Mouse (Mus musculus) liver, embryonic 14.5 days (tissue): ENCODE measurements around the gene Kbtbd8. TPM values are rescaled to one million over a fixed set of nuclear protein-coding genes. Genes with fewer than 3 reads are reported as not detected.

ENCODE experiments used
- ATAC-seq: fragments of 200-750 bp; cut with Nextera tagmentation; 2 replicates; pipeline ENCODE4 v1.8.0; 2017; ENCODE audit warnings: moderate number of reproducible peaks, mild to moderate bottlenecking, moderate library complexity; ENCODE audit not compliant: insufficient read depth
- DNase-seq, 3 experiments: peaks; one replicate each; pipeline ENCODE4 v3.0.0-alpha.2; 2012 to 2013; ENCODE audit warnings: low read depth in 3 of 3, low spot score in 3 of 3
- H3K27ac ChIP-seq: fragments of 300-500 bp; sonication (generic); 2 replicates; pipeline ENCODE4 v1.5.1; 2014; ENCODE audit warnings: moderate library complexity, mild to moderate bottlenecking, control low read depth, inconsistent platforms
- H3K27me3 ChIP-seq: fragments of 300-500 bp; sonication (generic); 2 replicates; pipeline ENCODE4 v1.6.1; 2014; ENCODE audit warnings: mild to moderate bottlenecking, low read length, moderate library complexity; ENCODE audit not compliant: control insufficient read depth, insufficient read depth
- H3K36me3 ChIP-seq: fragments of 300-500 bp; sonication (generic); replicated peaks from 2 replicates; pipeline ENCODE4 v1.6.1; 2014; ENCODE audit warnings: low read depth; ENCODE audit not compliant: control insufficient read depth, insufficient read depth
- H3K4me1 ChIP-seq, 2 experiments: fragments of 200-500 bp in 1 of 2; fragments of 300-500 bp in 1 of 2; sonication (generic) in 1 of 2; replicated peaks; 2 replicates each; pipeline ENCODE4 v1.6.1; 2012 to 2014; ENCODE audit warnings: antibody characterized with exemption in 1 of 2, inconsistent platforms in 1 of 2, low read length in 1 of 2; ENCODE audit not compliant: control insufficient read depth in 2 of 2, insufficient read depth in 2 of 2
- H3K4me2 ChIP-seq: fragments of 300-500 bp; sonication (generic); 2 replicates; pipeline ENCODE4 v1.6.1; 2014; ENCODE audit warnings: low read depth, mild to moderate bottlenecking, control low read depth, moderate library complexity
- H3K4me3 ChIP-seq, 2 experiments: fragments of 200-500 bp in 1 of 2; fragments of 300-500 bp in 1 of 2; sonication (generic) in 1 of 2; 2 replicates each; pipeline ENCODE4 v1.5.1; 2012 to 2014; ENCODE audit warnings: low read depth in 2 of 2, low read length in 2 of 2, mild to moderate bottlenecking in 2 of 2, control low read depth in 1 of 2, inconsistent platforms in 1 of 2, moderate library complexity in 1 of 2; ENCODE audit not compliant: insufficient read depth in 1 of 2
- H3K9ac ChIP-seq: fragments of 300-500 bp; sonication (generic); replicated peaks from 2 replicates; pipeline ENCODE4 v1.6.1; 2014; ENCODE audit warnings: mild to moderate bottlenecking, control low read depth, moderate library complexity
- H3K9me3 ChIP-seq: fragments of 300-500 bp; sonication (generic); 2 replicates; pipeline ENCODE4 v1.6.1; 2016; ENCODE audit warnings: low read length, mixed read lengths; ENCODE audit not compliant: control insufficient read depth
- CTCF ChIP-seq: IDR thresholded peaks from 2 replicates; pipeline ENCODE4 v1.5.1; 2016; ENCODE audit warnings: antibody characterized with exemption, low read depth, control low read depth
- EP300 ChIP-seq: IDR thresholded peaks from 2 replicates; pipeline ENCODE4 v1.6.1; 2016; ENCODE audit warnings: antibody characterized with exemption, low read depth
- WGBS: fragments of 180-500 bp; shearing (Covaris S2); extraction: QIAGEN DNeasy Blood & Tissue Kit; methylation state at CpG from one replicate; pipeline ENCODE4 v1.1.7; 2014; ENCODE audit not compliant: insufficient replicate concordance; 5-methylcytosine and 5-hydroxymethylcytosine counted together
- polyA plus RNA-seq, 2 experiments: library from polyadenylated mRNA; depleted of rRNA in 1 of 2; stranded (reverse) in 1 of 2; unstranded in 1 of 2; fragments of >200 nt; fragmentation: Nextera tagmentation in 1 of 2; extraction: Ambion mirVana in 1 of 2; gene quantifications; 2 replicates each; pipeline versions ENCODE4 v1.2.1 to v1.2.3; 2012 to 2014

The Kbtbd8 gene
- polyA plus RNA-seq, 2 experiments: 2.4 to 5.4 TPM

DNA sequence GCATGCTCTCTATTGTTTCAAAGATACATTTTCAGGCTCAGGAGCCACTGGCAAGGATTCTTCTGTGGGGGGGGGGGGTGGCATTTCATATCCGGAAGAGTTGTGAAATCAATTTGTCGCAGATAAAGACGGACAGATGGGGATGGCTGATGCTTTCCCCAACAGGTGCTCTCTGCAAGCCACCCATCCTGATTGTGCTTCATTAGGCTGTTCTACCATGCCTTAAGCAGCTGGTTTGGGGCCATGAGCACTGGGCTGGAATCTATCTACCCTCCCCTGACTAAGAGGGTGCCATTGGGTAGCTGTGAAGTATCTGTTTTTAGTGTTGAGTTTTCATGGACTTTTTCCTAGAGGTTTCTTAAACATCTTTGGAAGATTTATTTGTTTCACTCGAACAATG is 33.8 kb downstream of the Kbtbd8 start:
- no peak for TF ChIP-seq EP300
- TF ChIP-seq CTCF: no peak
- Histone ChIP-seq H3K4me1 (no peaks in the 10 kb centered on the region), H3K36me3 (no peaks in the 10 kb centered on the region), H3K4me3 (no peak overlapping the region), H3K27me3 (no peaks in the 10 kb centered on the region), H3K4me2 (no peak overlapping the region), H3K27ac (no peak overlapping the region), H3K9me3 (no peaks in the 10 kb centered on the region), H3K9ac (no peak overlapping the region)
- DNase-seq (no peak), ATAC-seq (no peak)
- WGBS: 75% methylated on average over 4 of the region's 4 CpGs

DNA sequence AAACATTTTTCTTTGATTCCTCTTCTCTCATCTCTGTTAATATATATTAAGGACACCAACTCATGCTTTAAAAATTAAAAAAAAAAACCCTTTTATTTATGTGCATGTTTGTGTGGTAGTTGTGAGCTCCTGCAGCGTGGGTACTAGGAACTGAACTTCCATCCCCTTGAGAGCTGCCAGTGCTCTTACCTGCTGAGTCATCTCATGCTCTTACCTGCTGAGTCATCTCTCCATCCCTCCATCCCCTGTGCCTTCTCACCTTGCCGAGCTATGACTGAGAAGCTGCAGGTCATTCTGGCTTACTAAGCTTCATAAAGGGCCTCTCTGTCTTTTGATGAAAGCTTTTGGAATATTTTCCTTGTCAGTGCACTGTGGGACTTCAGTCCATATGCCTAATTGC is 34.5 kb downstream of the Kbtbd8 start:
- WGBS: 50% methylated on average over 2 of the region's 2 CpGs
- TF ChIP-seq CTCF (no peak), EP300 (no peak)
- Histone ChIP-seq H3K36me3 (no peaks in the 10 kb centered on the region), H3K4me2 (no peak overlapping the region), H3K9me3 (no peaks in the 10 kb centered on the region), H3K4me1 (no peaks in the 10 kb centered on the region), H3K9ac (no peak overlapping the region), H3K27me3 (no peaks in the 10 kb centered on the region), H3K4me3 (no peak overlapping the region), H3K27ac (no peak overlapping the region)
- no peak for DNase-seq
- no peak for ATAC-seq

DNA sequence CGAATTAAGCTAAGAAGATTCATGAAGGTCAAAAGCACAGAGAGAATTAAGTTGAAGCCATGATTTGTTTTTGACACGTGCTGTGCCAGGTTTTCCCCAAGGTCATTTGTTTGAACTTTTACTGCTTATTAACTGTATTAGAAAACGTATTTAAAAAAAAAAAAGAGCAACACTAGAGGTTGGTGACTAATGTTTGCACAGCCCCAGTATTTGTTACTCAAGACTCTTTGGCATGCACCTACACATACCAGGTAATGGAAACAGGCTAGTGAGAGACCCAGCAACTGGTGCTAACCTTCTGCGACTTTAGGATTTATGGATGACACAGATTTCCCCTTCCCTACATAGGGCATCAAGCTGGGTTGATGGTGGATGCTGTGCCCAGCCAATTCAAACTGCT is 46.9 kb downstream of the Kbtbd8 start:
- H3K4me1 ChIP-seq: no peaks in the 10 kb centered on the region
- no peaks in the 10 kb centered on the region for H3K9me3 ChIP-seq
- no peaks in the 10 kb centered on the region for H3K27me3 ChIP-seq
- ATAC-seq (no peak), DNase-seq (no peak)
- H3K4me3 ChIP-seq: no peak overlapping the region
- H3K9ac ChIP-seq: no peak overlapping the region
- H3K27ac ChIP-seq: no peak overlapping the region
- H3K36me3 ChIP-seq: no peaks in the 10 kb centered on the region
- no peak overlapping the region for H3K4me2 ChIP-seq
- 45% methylated on average over 4 of the region's 4 CpGs for WGBS
- no peak for TF ChIP-seq EP300
- no peak for TF ChIP-seq CTCF

DNA sequence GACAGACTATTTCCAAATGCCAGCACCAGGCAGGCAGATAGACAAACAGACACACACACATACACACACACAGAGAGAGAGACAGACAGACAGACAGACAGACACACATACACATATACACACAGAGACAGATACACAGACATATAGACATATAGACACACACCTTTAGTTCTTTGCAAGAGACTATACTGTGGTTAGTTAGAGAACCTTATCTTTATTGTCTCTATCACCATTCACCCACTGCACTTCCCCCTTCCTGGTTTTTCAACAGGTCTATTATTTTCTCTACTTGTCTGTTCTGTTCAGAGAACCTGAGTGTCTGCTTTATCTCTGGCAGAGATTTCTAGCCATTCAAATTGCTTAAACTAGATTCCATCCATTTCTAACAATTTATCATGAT is 48.6 kb downstream of the Kbtbd8 start:
- no peaks in the 10 kb centered on the region for H3K36me3 ChIP-seq
- no peak overlapping the region for H3K9ac ChIP-seq
- no peaks in the 10 kb centered on the region for H3K27me3 ChIP-seq
- no peaks in the 10 kb centered on the region for H3K9me3 ChIP-seq
- ATAC-seq (no peak), DNase-seq (no peak)
- H3K4me2 ChIP-seq: no peak overlapping the region
- H3K4me1 ChIP-seq: no peaks in the 10 kb centered on the region
- H3K27ac ChIP-seq: no peak overlapping the region
- H3K4me3 ChIP-seq: no peak overlapping the region
- TF ChIP-seq EP300 (no peak), CTCF (no peak)

DNA sequence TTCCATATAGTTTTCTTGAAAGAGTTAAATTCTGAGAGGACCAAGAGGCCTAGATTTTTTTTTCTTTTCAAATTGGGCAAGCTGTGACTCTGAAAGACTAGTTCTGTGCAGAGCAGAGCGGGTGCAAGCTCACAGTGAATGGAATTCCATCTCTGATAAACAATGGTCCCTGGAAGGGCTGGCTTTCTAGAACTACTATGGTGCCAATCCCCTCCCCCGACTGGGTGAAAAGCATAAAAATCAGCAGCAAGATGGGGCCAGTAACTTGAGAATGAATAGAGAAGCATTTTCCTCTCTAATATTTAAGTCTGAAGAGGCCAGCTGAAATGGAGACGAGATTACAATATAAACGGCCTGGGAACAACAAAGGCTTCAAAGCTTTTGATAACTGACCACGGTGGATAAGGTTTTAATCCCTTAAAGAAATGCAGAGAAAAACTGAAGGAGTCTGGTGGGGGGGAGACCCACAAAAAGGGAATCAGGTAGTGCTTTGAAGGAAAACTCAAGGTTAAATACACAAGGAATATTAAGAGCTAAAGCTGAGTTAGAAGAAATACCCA is 50.7 kb downstream of the Kbtbd8 start:
- DNase-seq (no peak), ATAC-seq (no peak)
- TF ChIP-seq EP300: no peak
- TF ChIP-seq CTCF: no peak
- H3K4me3 ChIP-seq: no peak overlapping the region
- 38% methylated on average over 5 of the region's 5 CpGs for WGBS
- no peaks in the 10 kb centered on the region for H3K4me1 ChIP-seq
- H3K4me2 ChIP-seq: no peak overlapping the region
- H3K9me3 ChIP-seq: no peaks in the 10 kb centered on the region
- H3K36me3 ChIP-seq: no peaks in the 10 kb centered on the region
- no peaks in the 10 kb centered on the region for H3K27me3 ChIP-seq
- no peak overlapping the region for H3K9ac ChIP-seq
- H3K27ac ChIP-seq: no peak overlapping the region

DNA sequence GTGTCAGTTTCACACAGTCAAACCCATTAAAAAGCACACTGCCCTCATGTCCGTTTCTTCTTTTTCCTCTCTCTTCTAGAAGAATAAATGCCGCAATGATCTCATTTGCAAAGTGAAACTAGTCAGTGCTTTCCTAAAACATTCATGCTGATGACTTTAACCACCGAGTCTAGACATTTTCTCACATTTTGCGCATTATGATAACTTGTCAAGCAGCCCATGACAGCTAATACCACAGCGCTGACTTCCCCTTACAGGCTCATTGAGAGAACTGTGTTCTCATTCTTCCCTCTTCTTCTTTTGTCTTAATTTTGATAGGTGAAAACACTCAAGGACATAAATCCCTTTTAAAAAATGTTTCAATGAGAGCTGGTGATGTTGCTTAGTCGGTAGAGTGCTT is 52.4 kb downstream of the Kbtbd8 start:
- no peak for DNase-seq
- no peak for TF ChIP-seq CTCF
- no peak for TF ChIP-seq EP300
- H3K4me1 ChIP-seq: no peaks in the 10 kb centered on the region
- H3K27ac ChIP-seq: no peak overlapping the region
- H3K9ac ChIP-seq: no peak overlapping the region
- no peaks in the 10 kb centered on the region for H3K36me3 ChIP-seq
- 49% methylated on average over 6 of the region's 6 CpGs for WGBS
- H3K9me3 ChIP-seq: no peaks in the 10 kb centered on the region
- H3K4me2 ChIP-seq: no peak overlapping the region
- H3K4me3 ChIP-seq: no peak overlapping the region
- no peaks in the 10 kb centered on the region for H3K27me3 ChIP-seq
- ATAC-seq: no peak
